Mouse (Mus musculus) midbrain, embryonic 16.5 days (tissue): Measurements from ENCODE around the gene Kif1c. TPM values are rescaled to one million over a fixed set of nuclear protein-coding genes. Genes with fewer than 3 reads are reported as not detected.
"Not testable (repeated sequence)": the region's sequence is repeated elsewhere in the genome, so short reads cannot be mapped to it uniquely, and the experiment has no call there.

Source experiments
- ATAC-seq: fragments of 200-750 bp; cut with Nextera tagmentation; 2 replicates; pipeline ENCODE4 v1.8.0; 2017; ENCODE audit warnings: moderate TSS enrichment
- H3K27ac ChIP-seq: fragments of 300-500 bp; sonication (generic); 2 replicates; pipeline ENCODE4 v1.5.1; 2014; ENCODE audit warnings: mild to moderate bottlenecking, low read length, mixed read lengths
- H3K27me3 ChIP-seq: fragments of 300-500 bp; sonication (generic); 2 replicates; pipeline ENCODE4 v1.6.1; 2014; ENCODE audit warnings: low read depth, low read length, mixed read lengths; ENCODE audit not compliant: control insufficient read depth, insufficient read depth
- H3K36me3 ChIP-seq: fragments of 300-500 bp; sonication (generic); 2 replicates; pipeline ENCODE4 v1.6.1; 2014; ENCODE audit warnings: mild to moderate bottlenecking, low read length, moderate library complexity, mixed read lengths; ENCODE audit not compliant: control insufficient read depth, insufficient read depth
- H3K4me1 ChIP-seq: fragments of 300-500 bp; sonication (generic); 2 replicates; pipeline ENCODE4 v1.6.1; 2014; ENCODE audit warnings: mild to moderate bottlenecking, low read length, mixed read lengths; ENCODE audit not compliant: control insufficient read depth, insufficient read depth
- H3K4me2 ChIP-seq: fragments of 300-500 bp; sonication (generic); 2 replicates; pipeline ENCODE4 v1.6.1; 2014; ENCODE audit warnings: mild to moderate bottlenecking, low read length, mixed read lengths
- H3K4me3 ChIP-seq: fragments of 300-500 bp; sonication (generic); 2 replicates; pipeline ENCODE4 v1.5.1; 2014; ENCODE audit warnings: low read depth, mild to moderate bottlenecking, low read length, moderate library complexity, mixed read lengths
- H3K9ac ChIP-seq: fragments of 300-500 bp; sonication (generic); 2 replicates; pipeline ENCODE4 v1.6.1; 2014; ENCODE audit warnings: low read depth, low read length, mixed read lengths
- H3K9me3 ChIP-seq: fragments of 300-500 bp; sonication (generic); replicated peaks from 2 replicates; pipeline ENCODE4 v1.6.1; 2014; ENCODE audit warnings: mild to moderate bottlenecking, low read length, mixed read lengths; ENCODE audit not compliant: control insufficient read depth, poor library complexity, severe bottlenecking
- WGBS: fragments of 180-500 bp; shearing (Covaris S2); extraction: QIAGEN DNeasy Blood & Tissue Kit; methylation state at CpG from one replicate; pipeline ENCODE4 v1.1.7; 2014; 5-methylcytosine and 5-hydroxymethylcytosine counted together
- polyA plus RNA-seq: library from polyadenylated mRNA; unstranded; fragments of >200 nt; fragmentation: Nextera tagmentation; extraction: Ambion mirVana; gene quantifications from 2 replicates; pipeline ENCODE4 v1.2.1, GENCODE M21; 2015

Kif1c gene
- polyA plus RNA-seq, 1 experiment from 2014 or later: 1.3 TPM

GRCm38 (mm10) chr11:70760446-70760845 is 60.1 kb downstream of the Kif1c start:
- H3K9me3 ChIP-seq, H3K4me3 ChIP-seq, H3K4me1 ChIP-seq, H3K27me3 ChIP-seq, H3K9ac ChIP-seq, H3K36me3 ChIP-seq, H3K27ac ChIP-seq, H3K4me2 ChIP-seq, ATAC-seq: not testable (repeated sequence)
- 65% methylated on average over 3 of the region's 3 CpGs for WGBS

- H3K36me3 ChIP-seq: peaks cover 3% of the 10 kb centered on the region; the same call in 1 of the 2 replicates
- WGBS: 89% methylated on average over 9 of the region's 9 CpGs
- H3K4me1 ChIP-seq: peaks cover 11% of the 10 kb centered on the region
- no peaks in the 10 kb centered on the region for H3K27me3 ChIP-seq
- no peak overlapping the region for H3K4me2 ChIP-seq
- ATAC-seq: no peak
- H3K9ac ChIP-seq: no peak overlapping the region
- no peaks in the 10 kb centered on the region for H3K9me3 ChIP-seq
- H3K27ac ChIP-seq: no peak overlapping the region
- no peak overlapping the region for H3K4me3 ChIP-seq
Measured at GRCm38 (mm10) chr11:70762641-70763040, 62.3 kb downstream of the Kif1c start.

GRCm38 (mm10) chr11:70763582-70763935 is 63.2 kb downstream of the Kif1c start:
- peak overlapping the region; percentile 79 for H3K27ac ChIP-seq
- ATAC-seq: peak; percentile 34; the same call in 1 of the 2 replicates

GRCm38 (mm10) chr11:70763936-70764808 is 63.8 kb downstream of the Kif1c start, which contains the start of gene Zfp3:
Gene Zfp3 (plus strand): TSS chr11:70764209.
- H3K36me3 ChIP-seq: peaks cover 8% of the 10 kb centered on the region; the same call in 1 of the 2 replicates
- no peaks in the 10 kb centered on the region for H3K9me3 ChIP-seq
- H3K9ac ChIP-seq: peak within 1 kb of the TSS; percentile 84
- no peaks in the 10 kb centered on the region for H3K27me3 ChIP-seq
- H3K27ac ChIP-seq: peak within 1 kb of the TSS; percentile 79
- H3K4me1 ChIP-seq: peaks cover 11% of the 10 kb centered on the region
- peak; percentile 93 for ATAC-seq
- peak within 1 kb of the TSS; percentile 89 for H3K4me2 ChIP-seq
- H3K4me3 ChIP-seq: peak within 1 kb of the TSS; percentile 76
- under 1% methylated on average over 78 of the region's 78 CpGs for WGBS

More at GRCm38 (mm10) chr11:70763582-70763935, 63.2 kb downstream of the Kif1c start:
- H3K4me3 ChIP-seq: peak overlapping the region; percentile 76
- H3K36me3 ChIP-seq: peaks cover 8% of the 10 kb centered on the region; the same call in 1 of the 2 replicates
- no peaks in the 10 kb centered on the region for H3K9me3 ChIP-seq
- WGBS: 24% methylated on average over 3 of the region's 3 CpGs
- peaks cover 11% of the 10 kb centered on the region for H3K4me1 ChIP-seq
- no peaks in the 10 kb centered on the region for H3K27me3 ChIP-seq
- peak overlapping the region; percentile 84 for H3K9ac ChIP-seq
- peak overlapping the region; percentile 89 for H3K4me2 ChIP-seq

GRCm38 (mm10) chr11:70765776-70766445 is 65.6 kb downstream of the Kif1c start:
- Histone ChIP-seq H3K36me3 (peaks cover 9% of the 10 kb centered on the region; the same call in 1 of the 2 replicates), H3K4me2 (no peak overlapping the region), H3K27me3 (no peaks in the 10 kb centered on the region), H3K4me3 (no peak overlapping the region), H3K27ac (no peak overlapping the region), H3K9ac (no peak overlapping the region), H3K9me3 (no peaks in the 10 kb centered on the region), H3K4me1 (peaks cover 11% of the 10 kb centered on the region)
- 86% methylated on average over 16 of the region's 16 CpGs for WGBS
- ATAC-seq: no peak

GRCm38 (mm10) chr11:70770804-70771203 is 70.5 kb downstream of the Kif1c start:
- ATAC-seq: no peak
- Histone ChIP-seq H3K9ac (no peak overlapping the region), H3K4me1 (no peaks in the 10 kb centered on the region), H3K27ac (no peak overlapping the region), H3K36me3 (peaks cover 31% of the 10 kb centered on the region), H3K9me3 (no peaks in the 10 kb centered on the region), H3K4me3 (no peak overlapping the region), H3K27me3 (no peaks in the 10 kb centered on the region), H3K4me2 (no peak overlapping the region)
- WGBS: 90% methylated on average over 3 of the region's 3 CpGs

GRCm38 (mm10) chr11:70776830-70777571 is 76.7 kb downstream of the Kif1c start:
- no peaks in the 10 kb centered on the region for H3K9me3 ChIP-seq
- no peaks in the 10 kb centered on the region for H3K27me3 ChIP-seq
- H3K27ac ChIP-seq: no peak overlapping the region
- peaks cover 4% of the 10 kb centered on the region; the same call in 1 of the 2 replicates for H3K4me1 ChIP-seq
- H3K36me3 ChIP-seq: peaks cover 13% of the 10 kb centered on the region
- H3K4me2 ChIP-seq: no peak overlapping the region
- 27% methylated on average over 17 of the region's 17 CpGs for whole genome bisulfite sequencing
- 0 out of 2 replicates have a peak overlapping the region, but pooled peaks have one; percentile 15 for H3K9ac ChIP-seq
- H3K4me3 ChIP-seq: no peak overlapping the region
- ATAC-seq: peak; percentile 76; the same call in 1 of the 2 replicates

GRCm38 (mm10) chr11:70777634-70778033 is 77.3 kb downstream of the Kif1c start:
- Histone ChIP-seq H3K4me2 (no peak overlapping the region), H3K27ac (no peak overlapping the region), H3K36me3 (peaks cover 7% of the 10 kb centered on the region; the same call in 1 of the 2 replicates), H3K4me3 (no peak overlapping the region), H3K9ac (no peak overlapping the region), H3K9me3 (no peaks in the 10 kb centered on the region), H3K27me3 (no peaks in the 10 kb centered on the region), H3K4me1 (peaks cover 4% of the 10 kb centered on the region; the same call in 1 of the 2 replicates)
- no peak for ATAC-seq
- 77% methylated on average over 6 of the region's 6 CpGs for WGBS
